Mouse (Mus musculus): ENCODE measurements around the gene Cenpx. TPM values are rescaled to one million over a fixed set of nuclear protein-coding genes. Genes with fewer than 3 reads are reported as not detected.

Gene Cenpx
- total and polyA plus RNA-seq, 2 experiments = 20.3 to 74.6 TPM

DNA sequence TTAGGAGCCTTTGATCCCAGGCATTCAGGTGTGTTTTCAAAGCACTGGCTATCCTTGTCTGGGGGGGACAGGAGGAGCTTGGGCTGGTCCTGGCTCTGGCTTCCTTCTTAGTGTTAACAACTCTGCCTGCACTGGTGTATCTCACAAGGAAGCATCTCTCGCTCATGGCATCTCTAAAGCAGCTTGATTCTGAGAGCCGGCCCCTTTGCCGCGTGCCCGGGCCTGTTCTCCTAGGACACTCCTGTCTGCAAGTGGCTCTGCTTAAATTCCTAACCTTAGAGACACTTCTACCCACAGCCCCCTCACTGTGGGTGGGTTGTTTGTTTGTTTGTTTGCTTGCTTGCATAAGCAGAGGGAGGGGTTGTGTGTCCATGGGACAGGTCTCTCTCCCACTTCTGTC lies 5.6 kb downstream of the Cenpx start:
- 85% methylated on average over 5 of the region's 5 CpGs for WGBS
- H3K9ac ChIP-seq (ENCODE audit: low read depth, low read length) = no peak overlapping the region
- H3K4me3 ChIP-seq (ENCODE audit: insufficient read depth, low read depth, low read length) = no peak overlapping the region
- no peak for TF ChIP-seq CTCF (IDR thresholded peaks at IDR 0.05; ENCODE audit: low read depth, low read length)
- TF ChIP-seq POLR2A (IDR thresholded peaks at IDR 0.05; ENCODE audit: extremely low read depth, insufficient read depth, low read length) = no peak
- H3K36me3 ChIP-seq (ENCODE audit: control insufficient read depth, insufficient read depth, low read length) = no peaks in the 10 kb centered on the region
- no peak overlapping the region for H3K27ac ChIP-seq (replicated peaks; ENCODE audit: insufficient read depth, low read depth, low read length)
- no peaks in the 10 kb centered on the region for H3K27me3 ChIP-seq (ENCODE audit: control insufficient read depth, insufficient read depth, low read length)
- peaks cover 2% of the 10 kb centered on the region for H3K4me1 ChIP-seq (ENCODE audit: control insufficient read depth, insufficient read depth, low read length)
- DNase-seq (ENCODE audit: extremely low read depth, low read depth, low spot score) = no peak
- H3K79me2 ChIP-seq (ENCODE audit: control insufficient read depth, insufficient read depth, low read length) = no peaks in the 10 kb centered on the region

DNA sequence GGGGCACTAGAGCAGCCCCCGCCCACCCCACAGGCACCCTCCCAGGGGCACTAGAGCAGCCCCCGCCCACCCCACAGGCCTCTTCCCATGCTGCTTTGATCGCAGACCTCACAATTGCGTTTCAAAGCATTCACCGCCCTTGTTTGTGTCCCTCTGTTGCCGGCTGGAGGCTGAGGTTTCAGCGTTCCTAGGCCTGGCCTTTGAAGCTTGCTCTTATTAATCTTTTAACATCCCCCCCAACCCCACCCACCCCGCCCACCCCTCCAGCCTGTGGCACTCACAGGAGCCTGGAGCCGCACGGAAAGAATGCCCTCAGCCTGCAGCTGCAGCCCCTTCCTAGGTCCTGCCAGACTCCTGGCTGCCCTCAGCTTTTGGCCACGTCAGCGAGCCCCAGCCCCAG lies 6.3 kb downstream of the Cenpx start:
- H3K79me2 ChIP-seq (ENCODE audit: control insufficient read depth, insufficient read depth, low read length) = no peaks in the 10 kb centered on the region
- H3K4me1 ChIP-seq (ENCODE audit: control insufficient read depth, insufficient read depth, low read length) = no peaks in the 10 kb centered on the region
- H3K36me3 ChIP-seq (ENCODE audit: control insufficient read depth, insufficient read depth, low read length) = no peaks in the 10 kb centered on the region
- no peak for DNase-seq (ENCODE audit: extremely low read depth, low read depth, low spot score)
- H3K27me3 ChIP-seq (ENCODE audit: control insufficient read depth, insufficient read depth, low read length) = no peaks in the 10 kb centered on the region
- H3K9ac ChIP-seq (ENCODE audit: low read depth, low read length) = no peak overlapping the region
- H3K4me3 ChIP-seq (ENCODE audit: insufficient read depth, low read depth, low read length) = no peak overlapping the region
- WGBS = 87% methylated on average over 12 of the region's 12 CpGs
- no peak overlapping the region for H3K27ac ChIP-seq (replicated peaks; ENCODE audit: insufficient read depth, low read depth, low read length)
- TF ChIP-seq POLR2A (IDR thresholded peaks at IDR 0.05; ENCODE audit: extremely low read depth, insufficient read depth, low read length) (no peak), CTCF (IDR thresholded peaks at IDR 0.05; ENCODE audit: low read depth, low read length) (no peak)

DNA sequence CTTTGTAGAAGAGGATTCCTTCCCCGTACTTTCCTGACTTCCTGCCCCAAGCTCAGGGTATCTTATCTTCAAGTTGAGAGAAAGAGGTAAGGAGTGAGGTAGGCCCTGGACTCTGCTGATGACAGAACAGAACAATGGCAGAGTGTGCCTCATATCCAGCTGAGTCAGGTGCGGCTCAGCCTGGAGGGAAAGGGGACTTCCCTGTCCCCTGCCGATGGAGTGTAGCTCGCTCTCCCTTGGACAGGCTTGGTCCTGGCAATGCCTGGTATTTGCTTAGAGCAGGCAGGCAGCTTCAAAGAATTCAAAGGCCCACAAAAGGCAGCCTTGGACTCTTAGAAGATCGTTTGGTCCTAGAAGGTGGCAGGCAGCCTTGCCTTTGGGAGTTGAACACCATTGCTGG lies 7.4 kb downstream of the Cenpx start:
- Histone ChIP-seq H3K4me1 (ENCODE audit: control insufficient read depth, insufficient read depth, low read length) (no peaks in the 10 kb centered on the region), H3K36me3 (ENCODE audit: control insufficient read depth, insufficient read depth, low read length) (peaks cover 3% of the 10 kb centered on the region; the same call in 1 of the 2 replicates), H3K27me3 (ENCODE audit: control insufficient read depth, insufficient read depth, low read length) (no peaks in the 10 kb centered on the region), H3K9ac (ENCODE audit: low read depth, low read length) (no peak overlapping the region), H3K4me3 (ENCODE audit: insufficient read depth, low read depth, low read length) (no peak overlapping the region), H3K27ac (replicated peaks; ENCODE audit: insufficient read depth, low read depth, low read length) (no peak overlapping the region), H3K79me2 (ENCODE audit: control insufficient read depth, insufficient read depth, low read length) (no peaks in the 10 kb centered on the region)
- no peak for TF ChIP-seq CTCF (IDR thresholded peaks at IDR 0.05; ENCODE audit: low read depth, low read length)
- TF ChIP-seq POLR2A (IDR thresholded peaks at IDR 0.05; ENCODE audit: extremely low read depth, insufficient read depth, low read length) = no peak
- WGBS = 78% methylated on average over 5 of the region's 5 CpGs
- DNase-seq (ENCODE audit: extremely low read depth, low read depth, low spot score) = no peak

- Histone ChIP-seq H3K4me1 (ENCODE audit: control insufficient read depth, insufficient read depth, low read length) (no peaks in the 10 kb centered on the region), H3K79me2 (ENCODE audit: control insufficient read depth, insufficient read depth, low read length) (no peaks in the 10 kb centered on the region), H3K27ac (replicated peaks; ENCODE audit: insufficient read depth, low read depth, low read length) (no peak overlapping the region), H3K36me3 (ENCODE audit: control insufficient read depth, insufficient read depth, low read length) (peaks cover 3% of the 10 kb centered on the region; the same call in 1 of the 2 replicates), H3K4me3 (ENCODE audit: insufficient read depth, low read depth, low read length) (no peak overlapping the region), H3K27me3 (ENCODE audit: control insufficient read depth, insufficient read depth, low read length) (no peaks in the 10 kb centered on the region), H3K9ac (ENCODE audit: low read depth, low read length) (no peak overlapping the region)
- no peak for TF ChIP-seq CTCF (IDR thresholded peaks at IDR 0.05; ENCODE audit: low read depth, low read length)
- TF ChIP-seq POLR2A (IDR thresholded peaks at IDR 0.05; ENCODE audit: extremely low read depth, insufficient read depth, low read length) = no peak
- 82% methylated on average over 8 of the region's 8 CpGs for WGBS
- DNase-seq (ENCODE audit: extremely low read depth, low read depth, low spot score) = no peak
Observed at GRCm38 (mm10) chr11:120704486-120705325, 8.8 kb downstream of the Cenpx start.

DNA sequence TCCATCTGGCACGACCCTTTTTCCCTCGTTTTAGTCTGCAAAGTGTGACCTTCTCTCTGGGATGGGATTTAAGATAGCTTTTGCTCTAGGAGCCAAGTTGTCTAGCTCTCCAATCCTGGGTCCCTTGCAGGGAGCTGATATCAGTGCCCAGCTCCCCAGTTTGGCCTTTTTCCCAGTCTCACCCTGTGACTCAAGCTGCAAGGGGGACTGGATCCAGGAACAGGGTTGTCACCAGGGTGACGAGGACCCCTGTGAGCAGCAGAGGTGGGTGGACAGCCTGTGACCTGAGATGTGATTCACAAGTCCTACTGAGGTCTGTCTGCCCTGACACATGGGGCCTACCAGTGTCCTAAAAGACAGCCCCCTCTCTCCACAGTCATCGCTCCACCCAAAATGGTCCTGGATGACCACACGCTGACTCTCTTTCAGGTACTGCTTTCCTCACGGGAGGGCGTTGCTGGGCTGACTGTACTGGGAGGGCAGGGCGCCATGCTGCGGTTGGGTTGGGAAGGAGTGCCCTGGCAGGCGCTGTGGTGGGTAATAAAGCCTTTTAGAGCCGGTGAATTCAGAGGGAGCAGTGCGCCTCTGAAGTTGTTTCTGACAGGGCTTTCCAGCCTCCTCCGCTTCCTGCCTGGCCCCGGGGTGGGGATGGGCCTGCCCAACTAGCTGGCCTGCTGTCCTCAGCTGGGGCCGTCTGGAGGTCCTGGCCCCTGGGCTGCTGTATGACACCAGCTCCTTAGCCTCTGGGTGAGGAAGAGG lies 9.7 kb downstream of the Cenpx start:
- no peak overlapping the region for H3K27ac ChIP-seq (replicated peaks; ENCODE audit: insufficient read depth, low read depth, low read length)
- H3K27me3 ChIP-seq (ENCODE audit: control insufficient read depth, insufficient read depth, low read length) = no peaks in the 10 kb centered on the region
- DNase-seq (ENCODE audit: extremely low read depth, low read depth, low spot score) = no peak
- no peaks in the 10 kb centered on the region for H3K4me1 ChIP-seq (ENCODE audit: control insufficient read depth, insufficient read depth, low read length)
- TF ChIP-seq CTCF (IDR thresholded peaks at IDR 0.05; ENCODE audit: low read depth, low read length) (no peak), POLR2A (IDR thresholded peaks at IDR 0.05; ENCODE audit: extremely low read depth, insufficient read depth, low read length) (no peak)
- no peaks in the 10 kb centered on the region for H3K79me2 ChIP-seq (ENCODE audit: control insufficient read depth, insufficient read depth, low read length)
- WGBS = 87% methylated on average over 15 of the region's 15 CpGs
- no peak overlapping the region for H3K4me3 ChIP-seq (ENCODE audit: insufficient read depth, low read depth, low read length)
- H3K36me3 ChIP-seq (ENCODE audit: control insufficient read depth, insufficient read depth, low read length) = peaks cover 3% of the 10 kb centered on the region; the same call in 1 of the 2 replicates
- H3K9ac ChIP-seq (ENCODE audit: low read depth, low read length) = no peak overlapping the region

Data from liver, adult 2 months (tissue).